In the genomic region with DNA sequence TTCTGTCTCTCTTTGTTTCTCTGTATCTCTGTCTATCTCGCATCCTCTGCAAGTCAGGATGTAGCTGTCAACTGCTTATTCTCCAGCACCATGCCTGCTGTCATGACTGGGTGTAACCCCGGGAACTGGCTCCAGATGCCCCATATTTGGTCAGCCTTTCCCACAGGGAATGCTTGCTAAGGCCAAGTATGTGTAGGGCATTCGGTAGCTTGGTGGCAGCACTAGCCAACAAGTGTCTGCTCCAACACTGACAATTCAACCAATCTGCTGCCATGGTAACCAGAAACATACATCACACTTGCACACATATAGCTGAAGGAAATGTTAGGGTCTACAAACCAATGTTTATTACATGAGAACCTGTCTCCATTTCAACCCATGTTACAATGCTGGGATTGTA, we compare ENCODE assay signal across 23 mouse cellular contexts. TPM values are rescaled to one million over a fixed set of nuclear protein-coding genes. Genes with fewer than 3 reads are reported as not detected.
DNase-seq lines count a peak whose midpoint lies in the region; ATAC-seq and TF ChIP-seq lines count a peak whose summit lies in the region.
"Had no signal": no experiment of that assay in that cellular context is flagged by ENCODE, and none has a peak within 500 bp of the region (broad histone marks: within the 10 kb centered on the region; RNA-seq: fewer than 3 reads in every experiment).

No protein-coding gene starts in this region.

- peaks cover 12% of the 10 kb centered on the region; the same call in 1 of the 2 replicates for H3K27me3 ChIP-seq in forebrain, embryonic 16.5 days (replicated peaks; ENCODE audit: control insufficient read depth, insufficient read depth, low read length)
- H3K27me3 ChIP-seq in forebrain, embryonic 10.5 days (ENCODE audit: poor library complexity, severe bottlenecking): peaks cover 93% of the 10 kb centered on the region
- no peaks in the 10 kb centered on the region for H3K27me3 ChIP-seq in hindbrain, embryonic 16.5 days (replicated peaks; ENCODE audit: control insufficient read depth, insufficient read depth, low read length)
- no peaks in the 10 kb centered on the region for H3K27me3 ChIP-seq in hindbrain, embryonic 12.5 days
- H3K27me3 ChIP-seq in midbrain, postnatal 0 days (ENCODE audit: insufficient read depth, low read length): no peaks in the 10 kb centered on the region
- H3K27me3 ChIP-seq in midbrain, embryonic 15.5 days (replicated peaks): no peaks in the 10 kb centered on the region; the same call in 1 of the 2 replicates
- H3K27me3 ChIP-seq: embryonic facial prominence, embryonic 15.5 days; heart, embryonic 13.5 days; limb, embryonic 13.5 days; neural tube, embryonic 12.5 days had no signal

- no peak overlapping the region for H3K4me2 ChIP-seq in forebrain, embryonic 16.5 days (ENCODE audit: low read length)
- H3K4me2 ChIP-seq in hindbrain, embryonic 16.5 days (ENCODE audit: low read length): no peak overlapping the region
- no peak overlapping the region for H3K4me2 ChIP-seq in hindbrain, embryonic 12.5 days (replicated peaks)
- H3K4me2 ChIP-seq in midbrain, postnatal 0 days (ENCODE audit: low read depth, low read length, poor library complexity, severe bottlenecking): no peak overlapping the region
- H3K4me2 ChIP-seq in midbrain, embryonic 15.5 days: no peak overlapping the region
- H3K4me2 ChIP-seq: embryonic facial prominence, embryonic 15.5 days; heart, embryonic 13.5 days; limb, embryonic 13.5 days; liver, embryonic 12.5 days; neural tube, embryonic 12.5 days had no signal

- H3K36me3 ChIP-seq in forebrain, embryonic 16.5 days (ENCODE audit: control insufficient read depth, insufficient read depth): no peaks in the 10 kb centered on the region
- no peaks in the 10 kb centered on the region for H3K36me3 ChIP-seq in forebrain, embryonic 10.5 days (replicated peaks)
- H3K36me3 ChIP-seq in hindbrain, embryonic 16.5 days (ENCODE audit: control insufficient read depth, insufficient read depth, low read length): no peaks in the 10 kb centered on the region
- no peaks in the 10 kb centered on the region for H3K36me3 ChIP-seq in hindbrain, embryonic 12.5 days
- no peaks in the 10 kb centered on the region for H3K36me3 ChIP-seq in midbrain, postnatal 0 days (ENCODE audit: insufficient read depth, low read length)
- H3K36me3 ChIP-seq in midbrain, embryonic 15.5 days (replicated peaks): no peaks in the 10 kb centered on the region
- H3K36me3 ChIP-seq: embryonic facial prominence, embryonic 15.5 days; heart, embryonic 13.5 days; hindbrain, embryonic 10.5 days; limb, embryonic 13.5 days; liver, embryonic 12.5 days; neural tube, embryonic 12.5 days had no signal

- peak; percentile 51 for TF ChIP-seq CTCF in midbrain, postnatal 0 days (IDR thresholded peaks at IDR 0.05)

- 86% methylated on average over 3 of the region's 3 CpGs for WGBS in forebrain, embryonic 16.5 days
- 85% methylated on average over 3 of the region's 3 CpGs for WGBS in forebrain, embryonic 10.5 days
- 71% methylated on average over 3 of the region's 3 CpGs for WGBS in hindbrain, embryonic 16.5 days
- 82% methylated on average over 3 of the region's 3 CpGs for WGBS in hindbrain, embryonic 12.5 days
- 72% methylated on average over 3 of the region's 3 CpGs for WGBS in midbrain, postnatal 0 days
- WGBS in midbrain, embryonic 15.5 days: 71% methylated on average over 3 of the region's 3 CpGs

- no peak for DNase-seq in forebrain, embryonic 10.5 days (ENCODE audit: extremely low spot score, low spot score)
- DNase-seq in midbrain, postnatal 0 days (ENCODE audit: low spot score): peak; percentile 39
- no peak for DNase-seq in cerebellum, adult 18-20 months
- DNase-seq: adrenal gland, postnatal 14 days; cerebellum, adult 9-10 months; gastrocnemius, postnatal 25 days; kidney, adult 18-20 months; kidney, postnatal 4 days; lung, adult 2 months; lung, postnatal 4 days; right cerebral cortex, postnatal 14 days had no signal

- no peak overlapping the region for H3K9ac ChIP-seq in forebrain, embryonic 16.5 days (replicated peaks; ENCODE audit: low read depth, low read length)
- no peak overlapping the region for H3K9ac ChIP-seq in hindbrain, embryonic 16.5 days (ENCODE audit: low read depth, low read length)
- no peak overlapping the region for H3K9ac ChIP-seq in hindbrain, embryonic 12.5 days
- no peak overlapping the region for H3K9ac ChIP-seq in midbrain, postnatal 0 days (replicated peaks; ENCODE audit: low read length, poor library complexity, severe bottlenecking)
- H3K9ac ChIP-seq in midbrain, embryonic 15.5 days: no peak overlapping the region
- H3K9ac ChIP-seq: embryonic facial prominence, embryonic 15.5 days; heart, embryonic 13.5 days; limb, embryonic 13.5 days; liver, embryonic 12.5 days; neural tube, embryonic 12.5 days had no signal

- ATAC-seq in forebrain, embryonic 16.5 days: peak; percentile 60
- ATAC-seq in hindbrain, embryonic 16.5 days: peak; percentile 51; the same call in 1 of the 2 replicates
- no peak for ATAC-seq in hindbrain, embryonic 12.5 days (ENCODE audit: low FRiP score)
- peak; percentile 31; the same call in 1 of the 2 replicates for ATAC-seq in midbrain, postnatal 0 days (ENCODE audit: low FRiP score)
- ATAC-seq in midbrain, embryonic 15.5 days (replicated peaks): no peak
- ATAC-seq: CD4-positive, CD25-positive, alpha-beta regulatory T cell, adult 4 months; inflammation-experienced regulatory T-cells, adult 6 months; liver, embryonic 12.5 days had no signal

- no peak overlapping the region for H3K4me3 ChIP-seq in forebrain, embryonic 16.5 days (replicated peaks; ENCODE audit: low read length)
- no peak overlapping the region for H3K4me3 ChIP-seq in forebrain, embryonic 10.5 days
- no peak overlapping the region for H3K4me3 ChIP-seq in hindbrain, embryonic 16.5 days (ENCODE audit: low read length)
- no peak overlapping the region for H3K4me3 ChIP-seq in hindbrain, embryonic 12.5 days
- no peak overlapping the region for H3K4me3 ChIP-seq in midbrain, postnatal 0 days (ENCODE audit: low read depth, low read length)
- H3K4me3 ChIP-seq in midbrain, embryonic 15.5 days: no peak overlapping the region
- H3K4me3 ChIP-seq: embryonic facial prominence, embryonic 15.5 days; heart, embryonic 13.5 days; hindbrain, embryonic 10.5 days; limb, embryonic 13.5 days; liver, embryonic 12.5 days; neural tube, embryonic 12.5 days had no signal

- H3K4me1 ChIP-seq in forebrain, embryonic 16.5 days (replicated peaks; ENCODE audit: control insufficient read depth, insufficient read depth, low read length): peaks cover 19% of the 10 kb centered on the region
- H3K4me1 ChIP-seq in forebrain, embryonic 10.5 days: peaks cover 32% of the 10 kb centered on the region
- H3K4me1 ChIP-seq in hindbrain, embryonic 16.5 days (ENCODE audit: control insufficient read depth, insufficient read depth, low read depth, low read length): peaks cover 17% of the 10 kb centered on the region
- peaks cover 14% of the 10 kb centered on the region for H3K4me1 ChIP-seq in hindbrain, embryonic 12.5 days
- peaks cover 2% of the 10 kb centered on the region; the same call in 1 of the 2 replicates for H3K4me1 ChIP-seq in midbrain, postnatal 0 days (ENCODE audit: insufficient read depth, low read length)
- H3K4me1 ChIP-seq in midbrain, embryonic 15.5 days: peaks cover 21% of the 10 kb centered on the region
- H3K4me1 ChIP-seq: liver, embryonic 12.5 days had no signal

- no peaks in the 10 kb centered on the region for H3K9me3 ChIP-seq in forebrain, embryonic 16.5 days (ENCODE audit: control insufficient read depth, low read length)
- peaks cover 4% of the 10 kb centered on the region for H3K9me3 ChIP-seq in forebrain, embryonic 10.5 days
- no peaks in the 10 kb centered on the region for H3K9me3 ChIP-seq in hindbrain, embryonic 16.5 days (ENCODE audit: control insufficient read depth, low read length)
- H3K9me3 ChIP-seq in hindbrain, embryonic 12.5 days (replicated peaks): no peaks in the 10 kb centered on the region
- H3K9me3 ChIP-seq in midbrain, postnatal 0 days (ENCODE audit: low read length): no peaks in the 10 kb centered on the region
- no peaks in the 10 kb centered on the region for H3K9me3 ChIP-seq in midbrain, embryonic 15.5 days
- H3K9me3 ChIP-seq: embryonic facial prominence, embryonic 15.5 days; heart, embryonic 13.5 days; hindbrain, embryonic 10.5 days; neural tube, embryonic 12.5 days had no signal

- no peak overlapping the region for H3K27ac ChIP-seq in forebrain, embryonic 16.5 days (ENCODE audit: low read length)
- H3K27ac ChIP-seq in forebrain, embryonic 10.5 days: no peak overlapping the region
- H3K27ac ChIP-seq in hindbrain, embryonic 16.5 days (ENCODE audit: low read depth, low read length): no peak overlapping the region
- no peak overlapping the region for H3K27ac ChIP-seq in hindbrain, embryonic 12.5 days
- no peak overlapping the region for H3K27ac ChIP-seq in midbrain, postnatal 0 days (ENCODE audit: low read depth, low read length)
- no peak overlapping the region for H3K27ac ChIP-seq in midbrain, embryonic 15.5 days
- H3K27ac ChIP-seq: embryonic facial prominence, embryonic 15.5 days; hindbrain, embryonic 10.5 days; limb, embryonic 13.5 days; liver, embryonic 12.5 days; neural tube, embryonic 12.5 days had no signal

RNA-seq across cellular contexts. Expression of gene Edar, which starts 21.8 kb away (rescaled TPM):
- polyA plus RNA-seq in forebrain, embryonic 16.5 days (2015; fragmentation: Nextera tagmentation; extraction: Ambion mirVana): 0.84 and 0.87 TPM in 2 replicates
- 0.53 and 0.62 TPM in 2 replicates for polyA plus RNA-seq in forebrain, embryonic 10.5 days (2016; fragmentation: Nextera tagmentation; extraction: Ambion mirVana)
- polyA plus RNA-seq in hindbrain, embryonic 16.5 days (2015; fragmentation: Nextera tagmentation; extraction: Ambion mirVana): 0.15 and 0.56 TPM in 2 replicates
- polyA plus RNA-seq in hindbrain, embryonic 12.5 days (2016; fragmentation: Nextera tagmentation; extraction: Ambion mirVana): 0.07 and 0.32 TPM in 2 replicates
- 0.33 and 0.85 TPM in 2 replicates for total RNA-seq in midbrain, postnatal 0 days (2014; rRNA removed)
- polyA plus RNA-seq in midbrain, postnatal 0 days (2015; fragmentation: Nextera tagmentation; extraction: Ambion mirVana): 0.13 and 0.16 TPM in 2 replicates
- 0.20 and 0.28 TPM in 2 replicates for polyA plus RNA-seq in midbrain, embryonic 15.5 days (2015; fragmentation: Nextera tagmentation; extraction: Ambion mirVana)
- polyA plus RNA-seq: CD4-positive, CD25-positive, alpha-beta regulatory T cell, adult 4 months; inflammation-experienced regulatory T-cells, adult 6 months had no signal

Comparison
In these comparisons a context has a peak if more than half of its experiments do, and no peak if none do; other contexts are left out.
1. ATAC-seq: peak in forebrain, embryonic 16.5 days (single experiment), hindbrain, embryonic 16.5 days (single experiment) and midbrain, postnatal 0 days (single experiment); none in hindbrain, embryonic 12.5 days (single experiment) and midbrain, embryonic 15.5 days (single experiment).